Mouse (Mus musculus): ENCODE results near the gene Pfkp. TPM values are rescaled to one million over a fixed set of nuclear protein-coding genes. Genes with fewer than 3 reads are reported as not detected.
A peak's percentile ranks its signal among the peaks of the same experiment; 100 is the strongest.

The Pfkp gene
- polyA plus RNA-seq (2015; fragmentation: Nextera tagmentation; extraction: Ambion mirVana) = 12.9 and 13.1 TPM in 2 replicates

- H3K4me2 ChIP-seq (replicated peaks) = peak within 1 kb of the TSS; percentile 100
- H3K4me1 ChIP-seq = peaks cover 20% of the 10 kb centered on the region
- WGBS = 2% methylated on average over 34 of the region's 34 CpGs
- H3K27me3 ChIP-seq = peaks cover 18% of the 10 kb centered on the region
- peak within 1 kb of the TSS; percentile 58 for H3K9ac ChIP-seq
- peak within 1 kb of the TSS; percentile 55 for H3K4me3 ChIP-seq
- peak; percentile 96 for ATAC-seq (ENCODE audit: low FRiP score, low read depth)
- H3K27ac ChIP-seq = no peak within 1 kb of the TSS
- no peaks in the 10 kb centered on the region for H3K36me3 ChIP-seq
- H3K9me3 ChIP-seq = no peaks in the 10 kb centered on the region
Observed at GRCm38 (mm10) chr13:6648669-6649233, at the start of gene Pfkp. Gene Pfkp (minus strand): TSS chr13:6648777.

DNA sequence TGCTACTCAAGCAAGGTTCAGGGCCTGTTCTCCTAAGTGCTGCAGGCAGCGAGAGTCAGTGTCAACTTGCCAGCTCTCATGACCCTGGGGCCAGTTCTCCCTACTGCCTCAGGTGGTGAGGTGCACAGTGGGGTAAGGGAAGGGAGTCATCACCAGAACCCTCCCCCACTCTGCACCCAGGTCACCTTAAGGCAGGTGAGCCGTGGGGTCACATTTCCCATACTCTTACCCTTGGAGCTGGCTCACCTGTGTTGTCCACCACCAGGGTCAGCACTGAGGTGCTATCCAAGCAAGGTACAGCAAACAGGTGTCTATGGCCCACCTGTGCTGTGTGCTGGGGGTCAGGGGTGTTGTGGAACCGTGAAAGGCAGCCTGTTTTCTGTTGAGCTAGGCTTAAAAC is 42.0 kb upstream of the Pfkp start:
- H3K4me3 ChIP-seq = no peak overlapping the region
- no peak for ATAC-seq (ENCODE audit: low FRiP score, low read depth)
- 67% methylated on average over 3 of the region's 3 CpGs for WGBS
- no peak overlapping the region for H3K4me2 ChIP-seq (replicated peaks)
- no peaks in the 10 kb centered on the region for H3K9me3 ChIP-seq
- H3K4me1 ChIP-seq = no peaks in the 10 kb centered on the region
- H3K36me3 ChIP-seq = no peaks in the 10 kb centered on the region
- no peak overlapping the region for H3K27ac ChIP-seq
- H3K27me3 ChIP-seq = no peaks in the 10 kb centered on the region
- H3K9ac ChIP-seq = no peak overlapping the region

DNA sequence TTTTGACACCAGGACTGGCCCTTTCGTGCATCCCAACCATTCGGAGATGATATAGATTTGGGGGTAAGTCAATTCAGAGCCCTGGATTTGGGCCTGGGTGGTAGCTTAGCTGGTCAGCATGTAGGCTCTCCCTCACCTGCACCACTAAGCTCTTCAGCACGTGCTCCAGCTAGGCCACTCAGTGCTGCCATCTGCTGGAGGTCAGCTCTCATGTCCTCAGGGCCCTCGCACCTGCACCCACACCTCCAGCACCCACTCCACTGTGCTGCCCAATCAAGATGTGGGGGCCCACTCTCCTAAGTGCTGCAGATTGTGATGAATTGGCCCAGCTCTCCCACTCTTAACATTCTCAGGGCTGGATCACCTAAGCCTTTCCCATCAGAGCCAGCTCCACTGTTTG is 41.4 kb upstream of the Pfkp start:
- Histone ChIP-seq H3K36me3 (no peaks in the 10 kb centered on the region), H3K27me3 (no peaks in the 10 kb centered on the region), H3K9me3 (no peaks in the 10 kb centered on the region), H3K27ac (no peak overlapping the region), H3K4me1 (no peaks in the 10 kb centered on the region), H3K4me3 (no peak overlapping the region), H3K9ac (no peak overlapping the region), H3K4me2 (replicated peaks) (no peak overlapping the region)
- WGBS = 61% methylated on average over 4 of the region's 4 CpGs
- 0 out of 2 replicates have a peak, but pooled peaks have one; percentile 46 for ATAC-seq (ENCODE audit: low FRiP score, low read depth)

GRCm38 (mm10) chr13:6688790-6689433 is 40.3 kb upstream of the Pfkp start:
- Histone ChIP-seq H3K9ac (no peak overlapping the region), H3K4me2 (replicated peaks) (no peak overlapping the region), H3K4me3 (no peak overlapping the region), H3K4me1 (no peaks in the 10 kb centered on the region), H3K9me3 (no peaks in the 10 kb centered on the region), H3K36me3 (no peaks in the 10 kb centered on the region), H3K27ac (no peak overlapping the region), H3K27me3 (no peaks in the 10 kb centered on the region)
- ATAC-seq (ENCODE audit: low FRiP score, low read depth) = peak; percentile 74
- 48% methylated on average over 7 of the region's 7 CpGs for whole genome bisulfite sequencing

DNA sequence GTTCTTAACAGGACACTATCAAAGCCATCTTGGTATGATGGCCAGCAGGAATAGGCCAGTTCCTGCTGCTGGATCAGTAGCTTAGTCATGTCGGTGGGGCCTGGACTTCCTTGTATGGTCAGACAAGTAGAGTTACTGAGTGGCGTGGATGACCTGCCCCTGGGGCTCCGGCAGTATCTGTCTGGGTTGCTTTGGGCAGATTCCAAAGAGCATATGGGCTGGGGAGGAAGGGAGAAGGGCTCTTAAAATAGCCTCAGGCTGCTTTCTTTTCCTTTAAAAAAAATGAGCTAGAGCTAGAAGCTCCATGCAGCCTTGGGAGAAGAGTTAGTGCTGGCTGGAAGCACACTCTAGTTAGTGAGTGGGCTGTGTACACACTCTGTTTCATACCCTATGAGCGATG is 18.3 kb upstream of the Pfkp start:
- WGBS = 80% methylated on average over 4 of the region's 4 CpGs
- no peaks in the 10 kb centered on the region for H3K9me3 ChIP-seq
- H3K27me3 ChIP-seq = no peaks in the 10 kb centered on the region
- H3K4me3 ChIP-seq = no peak overlapping the region
- no peak overlapping the region for H3K4me2 ChIP-seq (replicated peaks)
- H3K4me1 ChIP-seq = peaks cover 7% of the 10 kb centered on the region; the same call in 1 of the 2 replicates
- H3K9ac ChIP-seq = no peak overlapping the region
- ATAC-seq (ENCODE audit: low FRiP score, low read depth) = no peak
- no peak overlapping the region for H3K27ac ChIP-seq
- no peaks in the 10 kb centered on the region for H3K36me3 ChIP-seq

GRCm38 (mm10) chr13:6665506-6665905 is 16.9 kb upstream of the Pfkp start:
- Histone ChIP-seq H3K4me1 (peaks cover 7% of the 10 kb centered on the region; the same call in 1 of the 2 replicates), H3K36me3 (no peaks in the 10 kb centered on the region), H3K9ac (no peak overlapping the region), H3K4me2 (replicated peaks) (no peak overlapping the region), H3K27me3 (no peaks in the 10 kb centered on the region), H3K9me3 (no peaks in the 10 kb centered on the region), H3K4me3 (no peak overlapping the region), H3K27ac (no peak overlapping the region)
- 79% methylated on average over 1 of the region's 1 CpGs for WGBS
- peak; percentile 24; the same call in 1 of the 2 replicates for ATAC-seq (ENCODE audit: low FRiP score, low read depth)

- ATAC-seq (ENCODE audit: low FRiP score, low read depth) = no peak
- 73% methylated on average over 5 of the region's 5 CpGs for WGBS
- Histone ChIP-seq H3K36me3 (no peaks in the 10 kb centered on the region), H3K4me2 (replicated peaks) (no peak overlapping the region), H3K9me3 (no peaks in the 10 kb centered on the region), H3K27me3 (no peaks in the 10 kb centered on the region), H3K27ac (no peak overlapping the region), H3K4me1 (peaks cover 7% of the 10 kb centered on the region; the same call in 1 of the 2 replicates), H3K9ac (no peak overlapping the region), H3K4me3 (no peak overlapping the region)
Observed at GRCm38 (mm10) chr13:6664216-6664615, 15.6 kb upstream of the Pfkp start.

- no peak overlapping the region for H3K4me3 ChIP-seq
- H3K4me1 ChIP-seq = no peaks in the 10 kb centered on the region
- no peak overlapping the region for H3K4me2 ChIP-seq (replicated peaks)
- no peaks in the 10 kb centered on the region for H3K9me3 ChIP-seq
- H3K36me3 ChIP-seq = no peaks in the 10 kb centered on the region
- WGBS = 83% methylated on average over 6 of the region's 6 CpGs
- ATAC-seq (ENCODE audit: low FRiP score, low read depth) = no peak
- no peak overlapping the region for H3K9ac ChIP-seq
- peaks cover 2% of the 10 kb centered on the region; the same call in 1 of the 2 replicates for H3K27me3 ChIP-seq
- H3K27ac ChIP-seq = no peak overlapping the region
Observed at GRCm38 (mm10) chr13:6659314-6659713, 10.7 kb upstream of the Pfkp start.

DNA sequence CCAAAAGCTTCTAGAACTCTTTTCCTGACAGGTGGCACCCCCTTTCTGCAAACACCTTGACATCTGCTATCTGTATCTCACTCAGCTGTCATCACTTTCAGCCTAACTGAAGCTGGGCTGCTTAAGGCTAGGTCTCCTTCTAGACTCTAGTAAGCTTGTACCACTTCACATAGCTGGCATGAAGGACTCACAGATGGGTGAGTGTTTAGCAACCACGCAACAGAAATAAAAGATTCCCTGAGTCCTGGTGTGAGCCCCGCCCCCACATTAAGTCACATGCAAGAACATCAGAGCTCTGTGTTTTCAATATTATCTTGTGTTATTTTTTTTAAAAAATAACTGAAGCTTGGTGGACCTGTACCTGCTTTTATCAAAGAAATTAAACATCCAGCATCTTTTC is 8.7 kb upstream of the Pfkp start:
- Histone ChIP-seq H3K4me2 (replicated peaks) (no peak overlapping the region), H3K9ac (no peak overlapping the region), H3K4me3 (no peak overlapping the region), H3K36me3 (no peaks in the 10 kb centered on the region), H3K27ac (no peak overlapping the region), H3K4me1 (no peaks in the 10 kb centered on the region), H3K9me3 (no peaks in the 10 kb centered on the region), H3K27me3 (peaks cover 2% of the 10 kb centered on the region; the same call in 1 of the 2 replicates)
- no peak for ATAC-seq (ENCODE audit: low FRiP score, low read depth)
- 81% methylated on average over 2 of the region's 2 CpGs for WGBS

DNA sequence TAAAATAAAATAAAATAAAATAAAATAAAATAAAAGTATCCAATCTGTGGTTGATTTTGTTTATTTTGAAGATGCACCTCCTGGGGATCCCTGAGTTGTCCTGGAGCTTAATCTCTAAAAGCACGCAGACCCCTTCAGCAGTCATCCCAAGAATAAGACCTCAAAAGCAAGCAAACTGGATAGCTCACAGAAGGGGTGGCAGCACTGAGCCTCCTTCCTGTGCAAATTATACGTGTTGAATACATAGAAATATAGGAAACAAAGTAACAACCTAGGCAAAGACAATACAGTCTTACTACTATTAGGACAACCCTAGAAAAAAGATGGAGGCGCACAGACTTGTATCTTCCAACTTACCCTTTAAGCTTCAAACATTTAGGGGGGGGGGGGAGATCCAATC is 965 bp upstream of the Pfkp start:
- no peak for ATAC-seq (ENCODE audit: low FRiP score, low read depth)
- Histone ChIP-seq H3K9me3 (no peaks in the 10 kb centered on the region), H3K9ac (no peak overlapping the region), H3K36me3 (no peaks in the 10 kb centered on the region), H3K4me3 (no peak overlapping the region), H3K27me3 (peaks cover 18% of the 10 kb centered on the region), H3K27ac (no peak overlapping the region), H3K4me1 (peaks cover 20% of the 10 kb centered on the region), H3K4me2 (replicated peaks) (no peak overlapping the region)
- 77% methylated on average over 3 of the region's 3 CpGs for WGBS

DNA sequence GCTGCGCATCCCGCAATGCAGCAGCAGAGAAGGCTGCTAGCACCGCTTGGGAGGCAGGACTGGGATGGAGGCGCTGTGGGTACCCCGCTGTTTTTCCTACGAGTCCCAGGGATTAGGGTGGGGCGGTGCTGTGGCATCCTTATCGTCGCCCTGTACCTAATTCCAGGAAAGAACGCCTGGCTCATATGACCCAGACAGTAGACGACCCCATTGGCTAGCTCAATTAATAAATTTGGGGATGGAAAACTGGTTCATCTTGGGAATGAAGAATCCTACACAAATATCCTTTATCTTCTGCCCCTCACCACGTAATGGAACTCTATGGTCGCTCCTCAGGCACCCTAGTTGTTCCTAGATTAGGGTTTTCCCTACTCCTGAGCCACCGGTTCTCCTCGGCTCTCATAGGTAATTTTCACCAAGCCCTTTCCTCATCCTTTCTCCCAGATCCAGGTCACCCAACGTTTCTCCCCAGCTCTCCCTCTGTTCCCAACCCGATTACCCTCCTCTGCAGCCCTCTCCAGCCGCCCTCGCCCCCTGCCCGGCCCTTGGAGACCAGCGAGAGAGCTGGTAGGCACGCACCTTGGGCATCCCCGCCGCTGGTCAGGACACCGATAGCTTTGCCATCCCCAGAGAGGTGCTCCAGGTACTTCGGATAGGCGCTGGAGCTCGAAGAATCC is 447 bp downstream of the Pfkp start:
- peak; percentile 3; the same call in 1 of the 2 replicates for ATAC-seq (ENCODE audit: low FRiP score, low read depth)
- Histone ChIP-seq H3K4me3 (peak overlapping the region; percentile 55), H3K4me1 (peaks cover 20% of the 10 kb centered on the region), H3K9me3 (no peaks in the 10 kb centered on the region), H3K36me3 (no peaks in the 10 kb centered on the region), H3K27ac (no peak overlapping the region), H3K27me3 (peaks cover 18% of the 10 kb centered on the region), H3K4me2 (replicated peaks) (peak overlapping the region; percentile 100), H3K9ac (peak overlapping the region; percentile 58)
- WGBS = 0% methylated on average over 28 of the region's 28 CpGs

Data from limb, embryonic 13.5 days (tissue).